Mouse (Mus musculus): ENCODE results near the gene Bag6.

Gene Bag6

GRCm38 (mm10) chr17:35134801-35135590, at the start of gene Bag6:
Gene Bag6 (plus strand): TSS chr17:35135178.
- DNase-seq (ENCODE audit: low spot score), result peak; percentile 93

- no peak for DNase-seq (ENCODE audit: low spot score)
These were observed 49.6 kb upstream of the Bag6 start, which contains the start of gene Ly6g6f for GRCm38 (mm10) chr17:35085208-35085865. Gene Ly6g6f (minus strand): TSS chr17:35085610.

- DNase-seq (ENCODE audit: low spot score), result no peak
These were observed 46.8 kb upstream of the Bag6 start for GRCm38 (mm10) chr17:35088151-35088550.

- peak; percentile 89 for DNase-seq (ENCODE audit: low spot score)
These were observed 45.9 kb upstream of the Bag6 start, which contains the start of gene Abhd16a for GRCm38 (mm10) chr17:35088825-35089644. Gene Abhd16a (plus strand): TSS chr17:35089263.

- DNase-seq (ENCODE audit: low spot score), result no peak
These were observed 44.6 kb upstream of the Bag6 start for GRCm38 (mm10) chr17:35090166-35090932.

GRCm38 (mm10) chr17:35092403-35093198, 42.4 kb upstream of the Bag6 start:
- DNase-seq (ENCODE audit: low spot score), result no peak

- DNase-seq (ENCODE audit: low spot score), result no peak
These were observed 40.3 kb upstream of the Bag6 start for GRCm38 (mm10) chr17:35094475-35095365.

- DNase-seq (ENCODE audit: low spot score), result no peak
These were observed 38.4 kb upstream of the Bag6 start for GRCm38 (mm10) chr17:35096597-35096996.

- no peak for DNase-seq (ENCODE audit: low spot score)
These were observed 37.8 kb upstream of the Bag6 start for GRCm38 (mm10) chr17:35097164-35097655.

GRCm38 (mm10) chr17:35100196-35100765, 34.7 kb upstream of the Bag6 start:
- DNase-seq (ENCODE audit: low spot score), result no peak

GRCm38 (mm10) chr17:35101161-35101560, 33.8 kb upstream of the Bag6 start:
- no peak for DNase-seq (ENCODE audit: low spot score)

- DNase-seq (ENCODE audit: low spot score), result no peak
These were observed 32.7 kb upstream of the Bag6 start for GRCm38 (mm10) chr17:35102299-35102698.

GRCm38 (mm10) chr17:35103221-35103690, 31.7 kb upstream of the Bag6 start:
- no peak for DNase-seq (ENCODE audit: low spot score)

- no peak for DNase-seq (ENCODE audit: low spot score)
These were observed 30.9 kb upstream of the Bag6 start for GRCm38 (mm10) chr17:35104079-35104478.

- no peak for DNase-seq (ENCODE audit: low spot score)
These were observed 30.2 kb upstream of the Bag6 start for GRCm38 (mm10) chr17:35104754-35105153.

GRCm38 (mm10) chr17:35105740-35106389, 29.1 kb upstream of the Bag6 start:
- DNase-seq (ENCODE audit: low spot score), result no peak

- DNase-seq (ENCODE audit: low spot score), result no peak
These were observed 28.5 kb upstream of the Bag6 start for GRCm38 (mm10) chr17:35106522-35106921.

- DNase-seq (ENCODE audit: low spot score), result no peak
These were observed 26.9 kb upstream of the Bag6 start, which contains the start of gene Ly6g5c for GRCm38 (mm10) chr17:35108097-35108496. Gene Ly6g5c (plus strand): TSS chr17:35108279.
